Mouse (Mus musculus): ENCODE measurements around the gene Tbcc.

DNA sequence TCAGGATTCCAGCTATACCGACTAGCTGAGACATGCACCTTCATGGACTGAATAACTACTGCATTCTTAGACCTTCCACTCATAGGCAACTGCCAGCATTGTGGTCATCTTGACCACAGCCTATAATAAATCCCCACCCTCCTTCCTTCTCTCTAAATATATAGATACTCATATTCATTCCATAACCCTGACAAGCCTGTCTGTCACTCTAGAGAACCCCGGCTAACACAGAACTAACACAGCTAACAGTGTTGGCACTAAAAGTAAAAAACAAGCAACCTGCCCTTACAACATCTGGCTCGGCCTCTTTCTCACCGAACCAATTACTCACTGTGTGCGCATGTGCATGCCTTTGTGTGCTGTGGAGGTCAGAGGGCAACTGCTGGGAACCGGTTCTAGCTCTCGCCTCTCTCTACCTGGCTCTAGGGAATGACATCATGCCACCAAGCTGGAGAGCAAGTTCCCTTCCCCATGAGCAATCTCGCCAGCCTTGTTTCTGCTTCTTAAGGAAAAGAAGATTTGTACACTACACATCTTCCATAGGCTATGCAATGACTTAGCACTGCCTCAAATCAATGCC is 14.0 kb upstream of the Tbcc start:
- TF ChIP-seq CTCF (IDR thresholded peaks at IDR 0.05; ENCODE audit: borderline replicate concordance, insufficient read depth, low read length) (no peak), POLR2A (IDR thresholded peaks at IDR 0.05; ENCODE audit: low read depth, low read length) (no peak; the same call in 1 of the 2 replicates)

Measured in embryonic fibroblast, embryonic 13.5 days (primary cell).